Mouse (Mus musculus): ENCODE results near the gene Srcin1. TPM values are rescaled to one million over a fixed set of nuclear protein-coding genes. Genes with fewer than 3 reads are reported as not detected.

Srcin1 gene
- polyA plus RNA-seq, 1 experiment from 2014 or later = 0.87 TPM

- 26% methylated on average over 6 of the region's 6 CpGs for WGBS
- no peak for ATAC-seq (ENCODE audit: borderline replicate concordance, extremely low read depth, low FRiP score, low TSS enrichment)
- no peak overlapping the region for H3K9ac ChIP-seq
- peaks cover 7% of the 10 kb centered on the region; the same call in 1 of the 2 replicates for H3K4me1 ChIP-seq
- no peak overlapping the region for H3K27ac ChIP-seq
- no peaks in the 10 kb centered on the region for H3K9me3 ChIP-seq
- no peak overlapping the region for H3K4me2 ChIP-seq
- H3K27me3 ChIP-seq = peaks cover 6% of the 10 kb centered on the region; the same call in 1 of the 2 replicates
- no peaks in the 10 kb centered on the region for H3K36me3 ChIP-seq
- no peak overlapping the region for H3K4me3 ChIP-seq
Measured at GRCm38 (mm10) chr11:97602223-97602622, 26.2 kb upstream of the Srcin1 start.

GRCm38 (mm10) chr11:97599104-97599503 is 23.1 kb upstream of the Srcin1 start:
- H3K27me3 ChIP-seq = no peaks in the 10 kb centered on the region
- 0 out of 2 replicates have a peak, but pooled peaks cover 3% of the 10 kb centered on the region for H3K4me1 ChIP-seq
- no peak overlapping the region for H3K4me3 ChIP-seq
- no peak overlapping the region for H3K4me2 ChIP-seq
- H3K27ac ChIP-seq = no peak overlapping the region
- H3K36me3 ChIP-seq = no peaks in the 10 kb centered on the region
- 83% methylated on average over 8 of the region's 8 CpGs for WGBS
- no peaks in the 10 kb centered on the region for H3K9me3 ChIP-seq
- ATAC-seq (ENCODE audit: borderline replicate concordance, extremely low read depth, low FRiP score, low TSS enrichment) = no peak
- no peak overlapping the region for H3K9ac ChIP-seq

GRCm38 (mm10) chr11:97597945-97598691 is 22.1 kb upstream of the Srcin1 start:
- Histone ChIP-seq H3K4me3 (no peak overlapping the region), H3K9me3 (no peaks in the 10 kb centered on the region), H3K4me1 (no peaks in the 10 kb centered on the region), H3K9ac (no peak overlapping the region), H3K27ac (no peak overlapping the region), H3K36me3 (no peaks in the 10 kb centered on the region), H3K27me3 (no peaks in the 10 kb centered on the region), H3K4me2 (no peak overlapping the region)
- ATAC-seq (ENCODE audit: borderline replicate concordance, extremely low read depth, low FRiP score, low TSS enrichment) = no peak
- 64% methylated on average over 10 of the region's 10 CpGs for WGBS

GRCm38 (mm10) chr11:97594136-97594535 is 18.1 kb upstream of the Srcin1 start:
- 0 out of 2 replicates have a peak, but pooled peaks have one; percentile 27 for ATAC-seq (ENCODE audit: borderline replicate concordance, extremely low read depth, low FRiP score, low TSS enrichment)

GRCm38 (mm10) chr11:97591910-97592309 is 15.9 kb upstream of the Srcin1 start:
- ATAC-seq (ENCODE audit: borderline replicate concordance, extremely low read depth, low FRiP score, low TSS enrichment) = no peak
- no peak overlapping the region for H3K27ac ChIP-seq

More at GRCm38 (mm10) chr11:97594136-97594535, 18.1 kb upstream of the Srcin1 start:
- 0 out of 2 replicates have a peak, but pooled peaks cover 4% of the 10 kb centered on the region for H3K4me1 ChIP-seq
- no peaks in the 10 kb centered on the region for H3K36me3 ChIP-seq
- peak overlapping the region; percentile 24; the same call in 1 of the 2 replicates for H3K4me2 ChIP-seq
- WGBS = 29% methylated on average over 6 of the region's 6 CpGs
- peak overlapping the region; percentile 13; the same call in 1 of the 2 replicates for H3K4me3 ChIP-seq
- no peaks in the 10 kb centered on the region for H3K9me3 ChIP-seq
- H3K9ac ChIP-seq = no peak overlapping the region
- no peak overlapping the region for H3K27ac ChIP-seq
- H3K27me3 ChIP-seq = peaks cover 7% of the 10 kb centered on the region; the same call in 1 of the 2 replicates

GRCm38 (mm10) chr11:97590227-97590960 is 14.4 kb upstream of the Srcin1 start:
- Histone ChIP-seq H3K27ac (no peak overlapping the region), H3K4me1 (peaks cover 10% of the 10 kb centered on the region; the same call in 1 of the 2 replicates), H3K4me3 (no peak overlapping the region), H3K4me2 (no peak overlapping the region), H3K9ac (no peak overlapping the region), H3K36me3 (no peaks in the 10 kb centered on the region), H3K27me3 (peaks cover 7% of the 10 kb centered on the region; the same call in 1 of the 2 replicates), H3K9me3 (no peaks in the 10 kb centered on the region)
- no peak for ATAC-seq (ENCODE audit: borderline replicate concordance, extremely low read depth, low FRiP score, low TSS enrichment)
- WGBS = 43% methylated on average over 24 of the region's 24 CpGs

More at GRCm38 (mm10) chr11:97591910-97592309, 15.9 kb upstream of the Srcin1 start:
- no peaks in the 10 kb centered on the region for H3K36me3 ChIP-seq
- no peak overlapping the region for H3K9ac ChIP-seq
- 59% methylated on average over 5 of the region's 5 CpGs for WGBS
- H3K4me3 ChIP-seq = no peak overlapping the region
- no peak overlapping the region for H3K4me2 ChIP-seq
- no peaks in the 10 kb centered on the region for H3K9me3 ChIP-seq
- H3K27me3 ChIP-seq = peaks cover 7% of the 10 kb centered on the region; the same call in 1 of the 2 replicates
- H3K4me1 ChIP-seq = 0 out of 2 replicates have a peak, but pooled peaks cover 5% of the 10 kb centered on the region

GRCm38 (mm10) chr11:97589216-97589615 is 13.2 kb upstream of the Srcin1 start:
- peaks cover 7% of the 10 kb centered on the region; the same call in 1 of the 2 replicates for H3K27me3 ChIP-seq
- no peaks in the 10 kb centered on the region for H3K36me3 ChIP-seq
- peaks cover 10% of the 10 kb centered on the region; the same call in 1 of the 2 replicates for H3K4me1 ChIP-seq

GRCm38 (mm10) chr11:97585932-97586331 is 9.9 kb upstream of the Srcin1 start:
- Histone ChIP-seq H3K27me3 (peaks cover 7% of the 10 kb centered on the region; the same call in 1 of the 2 replicates), H3K27ac (peak overlapping the region; percentile 65), H3K4me1 (peaks cover 10% of the 10 kb centered on the region; the same call in 1 of the 2 replicates), H3K9ac (no peak overlapping the region), H3K36me3 (no peaks in the 10 kb centered on the region), H3K4me3 (no peak overlapping the region), H3K4me2 (no peak overlapping the region), H3K9me3 (no peaks in the 10 kb centered on the region)
- WGBS = 26% methylated on average over 10 of the region's 10 CpGs
- peak; percentile 89 for ATAC-seq (ENCODE audit: borderline replicate concordance, extremely low read depth, low FRiP score, low TSS enrichment)

More at GRCm38 (mm10) chr11:97589216-97589615, 13.2 kb upstream of the Srcin1 start:
- no peak overlapping the region for H3K9ac ChIP-seq
- no peaks in the 10 kb centered on the region for H3K9me3 ChIP-seq
- ATAC-seq (ENCODE audit: borderline replicate concordance, extremely low read depth, low FRiP score, low TSS enrichment) = no peak
- no peak overlapping the region for H3K4me3 ChIP-seq
- WGBS = 5% methylated on average over 10 of the region's 10 CpGs
- no peak overlapping the region for H3K4me2 ChIP-seq
- no peak overlapping the region for H3K27ac ChIP-seq

- Histone ChIP-seq H3K9me3 (no peaks in the 10 kb centered on the region), H3K27me3 (no peaks in the 10 kb centered on the region), H3K4me1 (peaks cover 12% of the 10 kb centered on the region; the same call in 1 of the 2 replicates), H3K9ac (no peak overlapping the region), H3K4me3 (no peak overlapping the region), H3K36me3 (no peaks in the 10 kb centered on the region), H3K4me2 (no peak overlapping the region), H3K27ac (no peak overlapping the region)
- 67% methylated on average over 7 of the region's 7 CpGs for WGBS
- ATAC-seq (ENCODE audit: borderline replicate concordance, extremely low read depth, low FRiP score, low TSS enrichment) = no peak
Measured at GRCm38 (mm10) chr11:97584476-97584875, 8.5 kb upstream of the Srcin1 start.

GRCm38 (mm10) chr11:97579088-97579857 is 3.3 kb upstream of the Srcin1 start:
- Histone ChIP-seq H3K27me3 (peaks cover 29% of the 10 kb centered on the region), H3K36me3 (no peaks in the 10 kb centered on the region), H3K27ac (peak overlapping the region; percentile 75), H3K9ac (no peak overlapping the region), H3K4me1 (peaks cover 47% of the 10 kb centered on the region), H3K9me3 (no peaks in the 10 kb centered on the region), H3K4me2 (no peak overlapping the region), H3K4me3 (no peak overlapping the region)
- ATAC-seq (ENCODE audit: borderline replicate concordance, extremely low read depth, low FRiP score, low TSS enrichment) = no peak
- WGBS = 20% methylated on average over 10 of the region's 10 CpGs

- H3K4me3 ChIP-seq = no peak overlapping the region
- H3K27me3 ChIP-seq = peaks cover 39% of the 10 kb centered on the region
- no peaks in the 10 kb centered on the region for H3K36me3 ChIP-seq
- H3K27ac ChIP-seq = peak overlapping the region; percentile 75
- no peaks in the 10 kb centered on the region for H3K9me3 ChIP-seq
- WGBS = 26% methylated on average over 2 of the region's 2 CpGs
- no peak overlapping the region; the same call in 1 of the 2 replicates for H3K4me2 ChIP-seq
- H3K9ac ChIP-seq = no peak overlapping the region
- no peak for ATAC-seq (ENCODE audit: borderline replicate concordance, extremely low read depth, low FRiP score, low TSS enrichment)
- H3K4me1 ChIP-seq = peaks cover 54% of the 10 kb centered on the region
Measured at GRCm38 (mm10) chr11:97578286-97578685, 2.3 kb upstream of the Srcin1 start.

Measured in lung, embryonic 15.5 days (tissue).